Mouse (Mus musculus): ENCODE results near the gene Taco1. TPM values are rescaled to one million over a fixed set of nuclear protein-coding genes. Genes with fewer than 3 reads are reported as not detected.

Taco1 gene
- polyA plus RNA-seq, 1 experiment from 2014 or later = 11.5 TPM

DNA sequence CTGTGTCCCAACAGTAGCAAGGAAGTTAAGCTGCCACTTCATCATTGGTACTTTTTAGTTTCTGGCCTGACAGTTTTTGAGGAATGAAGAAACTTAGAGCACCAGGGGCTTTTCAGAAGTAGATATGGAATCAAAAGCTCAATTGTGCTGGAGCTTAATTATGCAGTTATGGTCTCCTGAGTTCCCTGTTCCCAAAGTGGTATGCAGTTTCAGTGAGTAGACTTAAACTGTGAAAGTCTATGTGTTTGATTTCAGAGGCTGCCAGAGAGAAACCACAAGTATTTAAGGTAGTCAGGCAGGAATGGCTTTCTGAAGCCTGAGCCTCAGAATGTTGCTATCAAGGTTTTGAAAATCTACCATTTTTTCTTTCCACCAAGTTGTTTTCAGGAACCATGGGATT lies 45.8 kb downstream of the Taco1 start:
- H3K4me3 ChIP-seq = no peak overlapping the region
- no peak overlapping the region for H3K27ac ChIP-seq
- no peaks in the 10 kb centered on the region for H3K9me3 ChIP-seq (replicated peaks)
- peaks cover 33% of the 10 kb centered on the region for H3K36me3 ChIP-seq
- no peak for ATAC-seq (replicated peaks; ENCODE audit: insufficient number of reproducible peaks, insufficient read depth, low FRiP score, low read depth)
- H3K9ac ChIP-seq = no peak overlapping the region
- H3K4me1 ChIP-seq (replicated peaks) = no peaks in the 10 kb centered on the region
- no peak overlapping the region for H3K4me2 ChIP-seq
- no peaks in the 10 kb centered on the region for H3K27me3 ChIP-seq

DNA sequence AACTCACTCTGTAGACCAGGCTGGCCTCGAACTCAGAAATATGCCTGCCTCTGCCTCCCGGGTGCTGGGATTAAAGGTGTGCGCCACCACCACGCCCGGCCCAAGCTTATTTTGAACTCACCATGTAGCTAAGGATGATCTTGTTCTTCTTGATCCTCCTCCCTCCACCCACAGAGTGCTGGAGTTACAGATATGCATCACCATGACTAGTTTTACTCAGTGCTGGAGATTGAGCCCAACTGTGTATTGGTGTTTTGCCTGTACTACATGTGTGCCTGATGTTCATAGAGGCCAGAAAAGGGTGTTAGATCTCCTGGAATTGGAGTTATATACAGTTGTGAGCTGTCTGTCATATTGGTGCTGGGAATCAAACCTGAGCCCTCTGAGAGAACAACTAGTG lies 56.4 kb downstream of the Taco1 start:
- no peaks in the 10 kb centered on the region for H3K27me3 ChIP-seq
- H3K9me3 ChIP-seq (replicated peaks) = no peaks in the 10 kb centered on the region
- no peak overlapping the region for H3K4me3 ChIP-seq
- H3K4me2 ChIP-seq = no peak overlapping the region
- H3K4me1 ChIP-seq (replicated peaks) = peaks cover 3% of the 10 kb centered on the region; the same call in 1 of the 2 replicates
- 93% methylated on average over 5 of the region's 5 CpGs for WGBS
- ATAC-seq (replicated peaks; ENCODE audit: insufficient number of reproducible peaks, insufficient read depth, low FRiP score, low read depth) = no peak
- H3K36me3 ChIP-seq = peaks cover 34% of the 10 kb centered on the region
- H3K9ac ChIP-seq = no peak overlapping the region
- peak overlapping the region; percentile 53 for H3K27ac ChIP-seq

DNA sequence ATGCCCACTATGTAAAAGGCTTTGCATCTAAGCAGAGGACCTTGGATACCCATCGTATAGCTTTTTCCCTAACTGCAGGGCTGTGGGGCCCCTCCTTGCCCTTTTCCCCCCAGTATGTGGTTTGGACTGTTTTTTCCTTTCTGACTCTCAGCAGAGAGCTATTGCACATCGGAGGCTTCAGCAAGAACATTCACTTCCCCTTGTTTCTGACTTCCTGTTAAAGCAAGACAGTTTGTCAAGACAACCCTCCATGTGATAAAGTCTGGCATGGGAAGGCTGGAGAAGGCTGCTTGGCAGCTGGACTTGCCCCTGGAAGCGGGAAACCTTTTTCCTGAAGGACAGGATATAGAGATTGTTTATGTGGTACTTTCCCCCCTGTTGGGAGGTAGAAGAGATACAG lies 56.9 kb downstream of the Taco1 start:
- Histone ChIP-seq H3K4me2 (no peak overlapping the region), H3K4me1 (replicated peaks) (peaks cover 3% of the 10 kb centered on the region; the same call in 1 of the 2 replicates), H3K9me3 (replicated peaks) (no peaks in the 10 kb centered on the region), H3K9ac (no peak overlapping the region), H3K27ac (peak overlapping the region; percentile 53), H3K27me3 (no peaks in the 10 kb centered on the region), H3K4me3 (no peak overlapping the region), H3K36me3 (peaks cover 29% of the 10 kb centered on the region)
- ATAC-seq (replicated peaks; ENCODE audit: insufficient number of reproducible peaks, insufficient read depth, low FRiP score, low read depth) = no peak
- 59% methylated on average over 3 of the region's 3 CpGs for WGBS

Other genes starting within 250 kb of the Taco1 start
- gene Cyb561, start 112.7 kb upstream of the Taco1 start, polyA plus RNA-seq (2015; fragmentation: Nextera tagmentation; extraction: Ambion mirVana) = 6.2 and 16.8 TPM in 2 replicates
- gene Ace, start 98.1 kb upstream of the Taco1 start, polyA plus RNA-seq (2015; fragmentation: Nextera tagmentation; extraction: Ambion mirVana) = 3.3 and 3.9 TPM in 2 replicates
- not detected in 2 replicates for gene Ace3, start 71.4 kb upstream of the Taco1 start, polyA plus RNA-seq (2015; fragmentation: Nextera tagmentation; extraction: Ambion mirVana)
- gene Kcnh6, start 57.9 kb upstream of the Taco1 start, polyA plus RNA-seq (2015; fragmentation: Nextera tagmentation; extraction: Ambion mirVana) = 0.08 and 0.46 TPM in 2 replicates
- gene Dcaf7, start 29.2 kb upstream of the Taco1 start, polyA plus RNA-seq (2015; fragmentation: Nextera tagmentation; extraction: Ambion mirVana) = 35.0 and 48.7 TPM in 2 replicates
- gene Map3k3, start 18.6 kb downstream of the Taco1 start, polyA plus RNA-seq (2015; fragmentation: Nextera tagmentation; extraction: Ambion mirVana) = 19.2 and 24.9 TPM in 2 replicates
- not detected in 2 replicates for gene Gm10840, start 94.8 kb downstream of the Taco1 start, polyA plus RNA-seq (2015; fragmentation: Nextera tagmentation; extraction: Ambion mirVana)
- gene Limd2, start 94.8 kb downstream of the Taco1 start, polyA plus RNA-seq (2015; fragmentation: Nextera tagmentation; extraction: Ambion mirVana) = 75.9 and 110 TPM in 2 replicates
- gene Strada, start 136.1 kb downstream of the Taco1 start, polyA plus RNA-seq (2015; fragmentation: Nextera tagmentation; extraction: Ambion mirVana) = 16.5 and 20.0 TPM in 2 replicates
- gene Ccdc47, start 150.3 kb downstream of the Taco1 start, polyA plus RNA-seq (2015; fragmentation: Nextera tagmentation; extraction: Ambion mirVana) = 87.3 and 88.2 TPM in 2 replicates
- 41.1 and 47.3 TPM in 2 replicates for gene Ddx42, start 150.9 kb downstream of the Taco1 start, polyA plus RNA-seq (2015; fragmentation: Nextera tagmentation; extraction: Ambion mirVana)
- gene Ftsj3, start 190.0 kb downstream of the Taco1 start, polyA plus RNA-seq (2015; fragmentation: Nextera tagmentation; extraction: Ambion mirVana) = 31.1 and 37.5 TPM in 2 replicates
- gene Psmc5, start 190.1 kb downstream of the Taco1 start, polyA plus RNA-seq (2015; fragmentation: Nextera tagmentation; extraction: Ambion mirVana) = 195 and 215 TPM in 2 replicates
- 18.2 and 35.7 TPM in 2 replicates for gene Smarcd2, start 206.9 kb downstream of the Taco1 start, polyA plus RNA-seq (2015; fragmentation: Nextera tagmentation; extraction: Ambion mirVana)
- gene Tcam1, start 210.6 kb downstream of the Taco1 start, polyA plus RNA-seq (2015; fragmentation: Nextera tagmentation; extraction: Ambion mirVana) = 0.34 TPM in 1 of 2 replicates, not detected in the other
- not detected in 2 replicates for gene Gh, start 235.8 kb downstream of the Taco1 start, polyA plus RNA-seq (2015; fragmentation: Nextera tagmentation; extraction: Ambion mirVana)
- gene Cd79b, start 248.7 kb downstream of the Taco1 start, polyA plus RNA-seq (2015; fragmentation: Nextera tagmentation; extraction: Ambion mirVana) = 1.0 and 2.8 TPM in 2 replicates